Mouse (Mus musculus) liver, postnatal 0 days (tissue): ENCODE data around the gene Ttc25.

Experiments used
- CTCF ChIP-seq: sonication (generic); IDR thresholded peaks from 2 replicates; pipeline ENCODE4 v1.5.1; 2016; ENCODE audit warnings: antibody characterized with exemption, low read depth
- EP300 ChIP-seq: IDR thresholded peaks from 2 replicates; pipeline ENCODE4 v1.6.1; 2016; ENCODE audit warnings: antibody characterized with exemption, low read depth, mild to moderate bottlenecking

GRCm38 (mm10) chr11:100555583-100555982 lies 10.2 kb downstream of the Ttc25 start:
- TF ChIP-seq CTCF (peak; percentile 85), EP300 (no peak)
